Mouse (Mus musculus) ovary, adult 10 weeks (tissue): Measurements from ENCODE around the gene C1s1. TPM values are rescaled to one million over a fixed set of nuclear protein-coding genes. Genes with fewer than 3 reads are reported as not detected.

Source experiments
- polyA plus RNA-seq: library from polyadenylated mRNA; stranded (reverse); fragments of 350-450 nt; fragmentation: Illumina TruSeq; extraction: RNeasy Lipid Tissue Mini Kit (QIAGEN cat#74804); gene quantifications from one replicate; pipeline ENCODE4 v1.2.3, GENCODE M21; 2014

Gene C1s1
- polyA plus RNA-seq: 221 TPM

GRCm38 (mm10) chr6:124542284-124542683, at the start of gene C1s1:
Gene C1s1, minus strand, starts transcription at chr6:124542359.

GRCm38 (mm10) chr6:124570026-124570425, 27.9 kb upstream of the C1s1 start, which contains the start of gene C1rb:
Gene C1rb, plus strand, starts transcription at chr6:124570294.

DNA sequence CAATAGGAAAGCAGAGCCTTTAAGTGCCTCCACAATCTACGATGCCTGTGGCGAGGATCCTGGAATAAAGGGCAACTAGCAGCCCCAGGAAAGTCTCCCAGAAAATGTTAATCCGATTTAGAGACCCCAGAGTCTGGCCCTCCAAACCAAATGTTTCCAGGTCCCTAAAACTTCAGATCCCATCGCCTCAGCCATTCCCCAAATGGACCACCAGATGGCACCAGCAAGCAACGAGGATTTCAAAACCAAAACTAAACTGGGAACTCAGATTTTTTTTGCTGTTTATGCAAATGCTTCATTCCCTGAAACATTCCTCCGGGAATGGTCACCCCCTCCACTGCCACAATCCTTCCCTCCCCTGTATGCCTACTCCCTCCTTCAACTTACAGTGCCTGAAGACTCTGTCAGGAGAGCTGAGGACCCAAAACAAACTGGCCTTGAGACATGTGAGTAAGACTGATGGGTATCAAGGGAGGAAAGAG, 29.8 kb downstream of the C1s1 start, which contains the start of gene C1ra:
TSS of gene C1ra (plus strand) at position 51 of the 482 bp plus-strand sequence.

DNA sequence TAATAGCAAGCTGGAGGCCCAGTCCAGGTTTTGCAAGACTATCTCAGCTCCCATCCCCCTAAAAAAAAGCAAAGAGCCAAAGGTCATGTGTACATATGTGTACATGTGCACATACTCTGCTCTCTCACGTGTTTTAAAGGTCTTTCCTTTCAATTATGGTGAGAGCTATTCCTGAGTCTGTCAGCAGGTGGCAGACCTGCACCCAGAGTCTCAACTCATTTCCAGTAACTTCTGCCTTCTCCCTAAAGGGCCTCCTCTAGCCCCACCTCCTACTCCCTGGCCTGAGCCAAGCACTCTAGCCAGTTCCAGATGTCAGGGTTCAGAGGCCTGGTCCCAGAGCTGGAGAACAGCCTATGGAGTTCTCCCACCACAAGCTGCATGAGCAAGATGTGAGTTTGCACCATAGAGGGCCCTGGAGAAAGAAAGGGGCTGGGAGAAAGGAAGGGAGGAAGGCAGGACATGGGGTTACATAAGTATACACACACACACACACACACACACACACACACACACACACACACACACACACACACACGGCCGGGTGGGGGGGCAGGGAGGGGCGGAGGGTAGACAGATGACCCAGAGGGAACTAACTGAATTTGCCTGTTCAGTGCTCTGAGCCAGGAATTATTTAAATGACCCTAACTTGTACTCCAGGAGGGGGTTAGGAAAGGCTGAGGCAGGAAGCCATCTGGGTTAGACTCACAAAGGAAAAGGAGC, 49.2 kb downstream of the C1s1 start, which contains the start of gene C1rl:
TSS of gene C1rl (plus strand) at position 272 of the 720 bp plus-strand sequence.

Other genes starting within 250 kb of the C1s1 start
- 4.0 TPM for gene Cd163, start 237.7 kb downstream of the C1s1 start, polyA plus RNA-seq
- 8.8 TPM for gene Pex5, start 127.3 kb downstream of the C1s1 start, polyA plus RNA-seq
- gene Clstn3, start 77.6 kb downstream of the C1s1 start, polyA plus RNA-seq: 0.97 TPM
- gene C1rl, start 49.2 kb downstream of the C1s1 start, polyA plus RNA-seq: 3.4 TPM
- gene C1ra, start 30.0 kb downstream of the C1s1 start, polyA plus RNA-seq: 29.5 TPM
- not detected for gene C1rb, start 27.9 kb upstream of the C1s1 start, polyA plus RNA-seq
- gene C1s2, start 93.7 kb upstream of the C1s1 start, polyA plus RNA-seq: 0.40 TPM
- 40.5 TPM for gene Lpcat3, start 120.7 kb upstream of the C1s1 start, polyA plus RNA-seq
- 13.2 TPM for gene Emg1, start 169.8 kb upstream of the C1s1 start, polyA plus RNA-seq
- gene Phb2, start 170.0 kb upstream of the C1s1 start, polyA plus RNA-seq: 26.3 TPM
- gene Ptpn6, start 196.4 kb upstream of the C1s1 start, polyA plus RNA-seq: 4.1 TPM
- 2.1 TPM for gene Grcc10, start 199.0 kb upstream of the C1s1 start, polyA plus RNA-seq
- gene Gm45234, start 213.7 kb upstream of the C1s1 start, polyA plus RNA-seq: not detected
- 0.66 TPM for gene Atn1, start 214.2 kb upstream of the C1s1 start, polyA plus RNA-seq
- gene Eno2, start 227.3 kb upstream of the C1s1 start, polyA plus RNA-seq: 0.48 TPM
- gene Lrrc23, start 237.4 kb upstream of the C1s1 start, polyA plus RNA-seq: 3.8 TPM